Mouse (Mus musculus): ENCODE measurements around the gene Ndst2.
"Not testable (repeated sequence)": the region's sequence is repeated elsewhere in the genome, so short reads cannot be mapped to it uniquely, and the experiment has no call there.

Ndst2 gene

DNA sequence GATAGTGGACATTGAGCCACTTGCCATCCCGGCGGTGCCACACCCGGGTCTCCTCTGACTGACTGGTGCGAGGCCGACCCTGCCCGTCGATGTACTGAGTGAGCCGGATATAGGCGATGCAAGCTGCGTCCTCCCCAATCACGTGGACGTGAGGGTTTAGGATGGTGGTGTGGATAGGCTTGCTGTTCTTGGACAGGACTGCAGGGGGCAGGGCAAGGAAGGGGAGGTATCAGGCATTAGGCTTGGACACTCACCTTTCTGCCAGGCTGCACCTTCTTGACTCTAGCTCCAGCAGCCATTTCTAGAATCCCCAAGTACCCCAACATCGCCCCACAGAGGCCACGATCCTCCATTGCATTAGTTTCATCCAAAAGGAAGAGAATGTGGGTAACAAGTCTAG, 2.9 kb upstream of the Ndst2 start:
- DNase-seq (ENCODE audit: low spot score): no peak

DNA sequence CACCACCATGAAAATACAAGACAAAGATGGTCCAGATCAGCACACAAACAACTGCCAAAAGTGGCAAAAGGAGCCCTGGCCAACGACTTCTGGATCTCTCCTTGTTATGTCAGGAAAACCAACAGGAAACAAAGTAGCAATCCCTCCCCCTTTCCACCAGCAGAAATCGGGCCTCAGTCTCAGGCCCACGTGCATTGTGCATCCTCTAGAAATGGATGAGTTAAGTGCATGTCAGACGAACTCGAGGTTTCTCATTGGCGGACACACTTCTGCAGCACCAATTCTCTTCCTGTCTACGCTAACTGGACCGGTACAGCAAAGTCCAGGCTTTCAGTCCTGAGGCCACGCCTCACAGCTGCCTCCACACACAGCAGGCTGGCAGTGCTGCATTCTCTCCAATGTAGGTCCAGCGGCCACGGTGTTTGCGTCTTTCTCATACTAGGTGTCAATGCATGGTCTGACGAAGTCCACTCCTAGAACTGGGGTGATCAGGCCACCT, 1.6 kb upstream of the Ndst2 start:
- DNase-seq (ENCODE audit: low spot score): no peak

GRCm38 (mm10) chr14:20735052-20735451, 690 bp upstream of the Ndst2 start:
- DNase-seq (ENCODE audit: low spot score): no peak

- DNase-seq (ENCODE audit: low spot score): no peak
Measured at GRCm38 (mm10) chr14:20733041-20733951, 1.1 kb downstream of the Ndst2 start.

- no peak for DNase-seq (ENCODE audit: low spot score)
Measured at GRCm38 (mm10) chr14:20730853-20731602, 3.3 kb downstream of the Ndst2 start.

GRCm38 (mm10) chr14:20729871-20730270, 4.5 kb downstream of the Ndst2 start:
- peak; percentile 52 for DNase-seq (ENCODE audit: low spot score)

DNA sequence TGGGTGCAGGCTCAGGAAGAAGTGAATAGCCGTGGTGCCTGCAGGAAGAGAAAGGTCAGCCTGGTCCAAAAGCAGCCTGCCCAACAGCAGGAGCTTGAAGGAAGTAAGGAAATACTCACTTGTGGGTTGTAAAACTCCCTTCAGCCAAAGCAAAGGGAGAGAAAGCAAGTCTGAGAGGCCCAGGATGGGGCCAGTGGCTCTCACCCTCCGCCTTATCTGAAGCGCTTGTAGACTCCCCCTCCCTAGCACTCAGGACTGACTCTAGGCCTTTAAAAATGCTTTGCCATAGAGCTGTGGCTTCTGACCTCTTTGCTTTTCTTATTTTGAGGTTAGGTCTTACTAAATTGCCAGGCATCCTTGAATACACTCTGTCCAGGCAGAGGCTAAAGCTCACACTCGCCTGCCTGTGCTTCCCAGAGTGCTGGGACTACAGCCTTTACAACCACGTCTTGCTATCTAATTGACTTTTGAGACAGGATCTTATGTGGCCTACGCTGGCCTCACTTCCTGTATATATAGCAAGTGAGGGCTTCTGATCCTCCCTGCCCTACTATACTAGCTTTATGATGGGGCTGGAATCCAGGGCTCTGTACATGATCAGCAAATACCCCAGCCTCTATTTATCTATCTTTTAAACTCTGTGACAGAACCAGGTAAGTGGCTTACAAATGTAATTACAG, 8.6 kb downstream of the Ndst2 start:
- DNase-seq (ENCODE audit: low spot score): no peak

- no peak for DNase-seq (ENCODE audit: low spot score)
Measured at GRCm38 (mm10) chr14:20724043-20724442, 10.3 kb downstream of the Ndst2 start.

DNA sequence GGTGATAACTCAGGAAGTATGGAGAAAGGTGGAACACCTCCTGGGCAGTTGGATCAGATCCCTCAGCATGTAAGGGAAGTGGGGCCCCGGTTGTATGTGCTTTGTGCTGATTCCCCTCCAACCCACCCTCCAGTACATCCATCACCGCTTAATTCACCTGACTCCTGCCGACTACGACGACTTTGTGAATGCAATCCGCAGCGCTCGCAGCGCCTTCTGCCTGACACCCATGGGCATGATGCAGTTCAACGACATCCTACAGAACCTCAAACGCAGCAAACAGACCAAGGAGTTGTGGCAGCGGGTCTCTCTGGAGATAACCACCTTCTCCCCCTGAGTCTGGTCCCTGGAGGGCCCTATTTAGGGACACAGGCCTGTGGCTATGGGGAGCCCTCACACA, 11.4 kb downstream of the Ndst2 start:
- no peak for DNase-seq (ENCODE audit: low spot score)

GRCm38 (mm10) chr14:20721371-20721770, 13.0 kb downstream of the Ndst2 start:
- no peak for DNase-seq (ENCODE audit: low spot score)

GRCm38 (mm10) chr14:20719767-20720166, 14.6 kb downstream of the Ndst2 start:
- DNase-seq (ENCODE audit: low spot score): no peak

DNA sequence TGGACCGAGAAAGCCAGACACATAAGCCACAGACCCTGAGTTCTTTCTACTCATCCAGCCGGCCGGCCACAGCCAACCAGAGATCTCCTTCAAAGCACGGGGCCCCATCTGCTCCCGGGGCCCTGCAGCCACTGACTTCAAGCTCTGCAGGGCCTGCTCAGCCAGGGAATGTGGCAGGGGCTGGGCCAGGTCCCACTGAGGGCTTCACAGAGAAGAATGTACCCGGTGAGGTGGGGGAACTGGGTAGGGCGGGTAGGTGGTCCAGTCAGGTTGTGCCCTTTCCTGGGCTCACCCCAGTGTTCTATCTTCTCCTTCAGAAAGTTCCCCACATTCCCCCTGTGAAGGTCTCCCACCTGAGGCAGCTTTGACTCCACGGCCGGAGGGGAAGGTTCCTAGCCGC, 15.9 kb downstream of the Ndst2 start:
- DNase-seq (ENCODE audit: low spot score): no peak

DNA sequence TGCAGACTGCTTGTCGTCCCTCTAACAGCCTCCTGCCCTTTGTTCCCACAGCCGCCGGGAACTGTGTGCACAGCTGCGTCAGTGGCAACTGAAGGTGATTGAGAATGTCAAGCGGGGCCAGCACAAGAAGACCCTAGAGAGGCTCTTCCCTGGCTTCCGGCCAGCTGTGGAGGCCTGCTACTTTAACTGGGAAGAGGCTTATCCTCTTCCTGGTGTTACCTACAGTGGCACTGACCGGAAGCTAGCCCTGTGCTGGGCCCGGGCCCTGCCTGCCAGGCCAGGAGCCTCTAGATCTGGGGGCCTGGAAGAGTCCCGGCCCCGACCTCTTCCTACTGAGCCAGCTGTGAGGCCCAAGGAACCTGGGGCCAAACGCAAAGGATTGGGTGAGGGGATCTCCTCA, 20.5 kb downstream of the Ndst2 start:
- no peak for DNase-seq (ENCODE audit: low spot score)

GRCm38 (mm10) chr14:20708239-20708638, 26.1 kb downstream of the Ndst2 start:
- DNase-seq (ENCODE audit: low spot score): no peak

DNA sequence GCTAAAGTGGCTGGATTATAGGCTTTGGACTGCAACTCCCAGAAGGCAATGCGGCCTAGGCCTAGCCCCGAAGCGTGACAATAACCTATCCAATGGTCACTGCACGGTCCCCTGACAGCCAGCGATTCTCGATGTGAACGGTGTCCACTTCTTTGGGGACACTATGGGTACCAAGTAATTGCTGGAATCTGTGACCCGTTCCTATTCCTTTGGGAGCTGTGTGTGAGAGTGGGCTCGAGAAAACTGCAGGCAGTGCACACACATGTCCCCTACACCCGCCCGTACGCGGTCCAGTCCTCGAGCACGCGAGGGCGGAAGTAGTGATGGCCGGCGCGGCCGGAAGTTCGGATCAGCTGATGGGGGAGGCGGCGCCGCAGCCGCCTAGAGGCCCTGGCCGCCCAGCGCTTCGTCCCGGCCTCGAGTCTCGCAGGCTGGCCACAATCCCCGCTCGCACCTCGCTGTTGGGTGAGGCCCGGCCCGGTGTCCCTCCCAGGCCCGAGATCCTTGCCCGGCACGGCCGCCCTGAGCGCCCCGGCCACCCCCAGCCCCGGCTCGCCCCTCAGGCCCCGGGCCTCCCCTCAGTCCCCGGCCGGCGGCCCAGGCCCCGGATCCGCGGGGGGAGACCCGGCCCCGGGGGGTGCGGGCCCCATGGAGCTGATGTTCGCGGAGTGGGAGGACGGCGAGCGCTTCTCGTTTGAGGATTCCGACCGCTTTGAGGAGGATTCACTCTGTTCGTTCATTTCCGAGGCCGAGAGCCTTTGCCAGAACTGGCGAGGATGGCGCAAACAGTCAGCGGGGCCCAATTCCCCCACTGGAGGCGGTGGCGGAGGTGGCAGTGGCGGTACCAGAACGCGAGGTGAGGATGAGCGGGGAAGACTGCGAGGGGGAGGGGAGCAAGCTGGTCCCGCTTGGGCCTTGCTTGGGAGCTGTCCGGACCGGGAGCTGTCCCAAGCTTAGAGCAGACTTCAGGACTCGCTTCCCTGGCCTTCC, 26.9 kb downstream of the Ndst2 start, which contains the start of gene Zswim8:
Zswim8 (plus strand) TSS at position 352 of the 990 bp plus-strand sequence.
- peak; percentile 80 for DNase-seq (ENCODE audit: low spot score)

GRCm38 (mm10) chr14:20703461-20703860, 30.9 kb downstream of the Ndst2 start:
- not testable (repeated sequence) for DNase-seq (ENCODE audit: low spot score)

DNA sequence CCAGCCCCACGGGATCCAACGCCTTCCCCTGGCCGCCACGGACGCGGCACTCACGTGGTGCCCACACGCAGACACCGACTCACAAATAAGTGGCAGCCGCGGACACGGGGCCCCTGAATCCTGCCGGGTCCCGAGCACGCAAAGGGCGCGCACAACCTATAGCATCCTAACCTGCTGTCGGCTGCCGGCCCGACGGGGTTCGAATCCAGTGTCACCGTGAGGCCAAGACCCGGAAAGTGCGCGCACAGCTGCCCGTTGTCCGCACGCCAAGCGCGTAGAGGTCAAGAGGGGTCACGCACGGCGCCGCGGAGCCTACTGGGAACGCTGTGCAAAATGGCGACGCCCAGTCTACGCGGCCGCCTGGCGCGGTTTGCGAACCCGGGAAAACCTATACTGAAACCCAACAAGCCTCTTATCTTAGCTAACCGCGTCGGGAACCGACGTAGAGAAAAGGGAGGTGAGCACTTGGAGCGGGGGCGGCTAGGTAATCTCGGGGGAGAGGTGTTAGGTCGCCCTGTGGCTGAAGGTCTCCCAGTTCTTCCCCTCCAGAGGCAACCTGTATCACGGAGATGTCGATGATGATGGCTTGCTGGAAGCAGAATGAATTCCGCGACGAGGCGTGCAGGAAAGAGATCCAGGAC, 31.5 kb downstream of the Ndst2 start, which contains the start of gene Chchd1:
Chchd1 (plus strand) TSS at position 266 of the 641 bp plus-strand sequence.
- DNase-seq (ENCODE audit: low spot score): peak; percentile 76

DNA sequence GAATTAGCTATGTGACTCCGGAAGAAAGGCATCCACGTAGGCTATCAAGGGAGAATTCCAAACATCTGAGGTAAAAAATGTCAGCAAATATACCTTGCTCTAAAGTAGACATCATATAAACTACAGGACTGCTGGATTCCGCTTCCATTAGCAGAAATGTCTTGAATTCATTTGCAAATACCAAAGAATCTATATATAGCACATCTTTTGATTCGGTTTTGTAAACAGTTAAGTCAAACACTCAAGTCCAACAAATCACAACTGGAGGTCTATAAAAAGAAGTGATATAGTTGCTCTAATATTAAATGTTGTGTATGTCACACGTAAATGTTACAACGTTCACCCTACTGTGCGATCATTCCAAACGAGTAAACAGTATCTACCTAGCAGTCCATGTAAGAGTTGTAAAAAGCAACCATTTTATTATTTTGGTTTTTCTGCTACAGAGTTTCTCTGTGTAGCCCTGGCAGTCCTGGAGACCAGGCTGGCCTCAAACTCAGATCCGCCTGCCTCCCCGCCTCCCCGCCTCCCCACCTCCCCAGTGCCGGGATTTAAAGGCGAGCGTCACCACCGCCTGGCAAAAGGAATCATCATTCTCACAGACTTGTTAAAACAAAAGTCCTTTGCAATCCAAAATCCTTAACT, 32.1 kb downstream of the Ndst2 start:
- no peak for DNase-seq (ENCODE audit: low spot score)

- DNase-seq (ENCODE audit: low spot score): no peak
Measured at GRCm38 (mm10) chr14:20701554-20701953, 32.8 kb downstream of the Ndst2 start.

DNA sequence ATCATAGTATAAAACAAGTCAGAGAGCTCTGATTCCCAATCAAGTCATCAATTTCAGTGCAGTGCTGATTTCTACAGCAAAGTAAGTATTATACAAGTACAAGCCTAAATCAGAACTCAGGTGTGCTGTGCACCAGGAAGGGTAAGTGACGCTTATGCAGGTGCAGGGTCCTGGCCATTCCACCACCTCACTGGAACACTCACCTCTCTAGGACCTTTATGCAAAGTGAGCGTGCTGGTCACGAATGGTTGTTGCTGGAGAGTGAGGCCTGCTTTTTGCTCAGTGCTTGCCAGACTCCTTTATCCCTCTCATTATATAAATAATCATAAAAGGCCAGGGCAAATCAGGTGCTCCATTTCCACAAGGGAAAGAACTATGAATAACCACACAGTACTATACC, 34.0 kb downstream of the Ndst2 start:
- DNase-seq (ENCODE audit: low spot score): no peak
